Mouse (Mus musculus): ENCODE measurements around the gene Vwce. TPM values are rescaled to one million over a fixed set of nuclear protein-coding genes. Genes with fewer than 3 reads are reported as not detected.

The Vwce gene
- polyA plus RNA-seq, 1 experiment from 2014 or later: 1.3 TPM

GRCm38 (mm10) chr19:10657742-10658141 is 23.7 kb downstream of the Vwce start:
- H3K27me3 ChIP-seq: no peaks in the 10 kb centered on the region
- H3K9me3 ChIP-seq: no peaks in the 10 kb centered on the region
- no peak overlapping the region for H3K4me2 ChIP-seq
- no peak overlapping the region for H3K27ac ChIP-seq (replicated peaks)
- no peak overlapping the region for H3K4me3 ChIP-seq
- ATAC-seq (ENCODE audit: low FRiP score, low read depth): no peak
- WGBS: 89% methylated on average over 5 of the region's 5 CpGs
- no peak overlapping the region for H3K9ac ChIP-seq
- no peaks in the 10 kb centered on the region for H3K4me1 ChIP-seq (replicated peaks)
- H3K36me3 ChIP-seq: no peaks in the 10 kb centered on the region

DNA sequence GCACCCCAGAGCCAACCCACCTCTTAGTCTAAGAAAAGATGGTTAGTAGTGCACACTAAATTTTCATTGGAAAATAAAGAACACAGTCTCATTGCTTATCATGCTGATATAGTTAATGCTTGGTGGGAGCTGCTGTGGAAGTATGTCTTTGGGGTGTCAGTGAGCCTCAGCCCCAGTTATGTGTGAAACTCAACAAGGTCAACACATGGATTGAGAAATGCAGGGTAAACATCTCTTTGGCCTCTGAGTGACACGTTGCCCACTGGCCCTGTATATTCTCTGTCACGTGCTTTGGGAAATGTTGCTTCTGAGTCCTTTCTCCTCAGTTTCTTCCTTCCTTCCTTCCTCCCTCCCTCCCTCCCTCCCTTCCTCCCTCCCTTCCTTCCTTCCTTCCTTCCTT is 24.4 kb downstream of the Vwce start:
- no peak overlapping the region for H3K9ac ChIP-seq
- no peaks in the 10 kb centered on the region for H3K9me3 ChIP-seq
- no peaks in the 10 kb centered on the region for H3K4me1 ChIP-seq (replicated peaks)
- H3K4me2 ChIP-seq: no peak overlapping the region
- no peaks in the 10 kb centered on the region for H3K36me3 ChIP-seq
- H3K4me3 ChIP-seq: no peak overlapping the region
- H3K27me3 ChIP-seq: no peaks in the 10 kb centered on the region
- ATAC-seq (ENCODE audit: low FRiP score, low read depth): no peak
- H3K27ac ChIP-seq (replicated peaks): no peak overlapping the region
- WGBS: 80% methylated on average over 2 of the region's 2 CpGs

DNA sequence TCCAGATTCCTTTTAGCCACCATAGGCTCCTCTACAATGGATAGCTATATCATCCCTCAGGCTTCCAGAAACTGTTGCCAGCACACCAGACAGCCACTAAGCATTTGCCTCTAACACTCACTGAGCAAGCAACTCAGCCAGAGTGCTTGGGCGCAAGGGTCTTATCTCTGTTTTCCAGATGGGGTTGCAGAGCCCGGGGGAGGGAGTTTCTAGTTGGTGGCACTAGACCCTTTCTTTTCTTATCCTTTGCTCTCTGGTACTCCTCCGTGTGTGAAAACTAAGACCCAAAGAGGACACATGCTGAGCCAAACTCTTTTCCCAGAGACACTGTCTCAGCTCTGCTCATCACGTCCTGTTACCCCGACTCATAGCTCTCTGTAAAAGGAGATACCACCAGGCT is 27.4 kb downstream of the Vwce start:
- 77% methylated on average over 5 of the region's 5 CpGs for WGBS
- no peak overlapping the region for H3K27ac ChIP-seq (replicated peaks)
- no peak overlapping the region for H3K9ac ChIP-seq
- H3K4me1 ChIP-seq (replicated peaks): no peaks in the 10 kb centered on the region
- H3K9me3 ChIP-seq: no peaks in the 10 kb centered on the region
- no peaks in the 10 kb centered on the region for H3K36me3 ChIP-seq
- no peak for ATAC-seq (ENCODE audit: low FRiP score, low read depth)
- no peaks in the 10 kb centered on the region for H3K27me3 ChIP-seq
- H3K4me3 ChIP-seq: no peak overlapping the region
- no peak overlapping the region for H3K4me2 ChIP-seq

GRCm38 (mm10) chr19:10661919-10662318 is 27.9 kb downstream of the Vwce start:
- H3K27ac ChIP-seq (replicated peaks): no peak overlapping the region
- H3K36me3 ChIP-seq: no peaks in the 10 kb centered on the region
- H3K9me3 ChIP-seq: no peaks in the 10 kb centered on the region
- no peak overlapping the region for H3K9ac ChIP-seq
- no peak for ATAC-seq (ENCODE audit: low FRiP score, low read depth)
- no peaks in the 10 kb centered on the region for H3K27me3 ChIP-seq
- H3K4me3 ChIP-seq: no peak overlapping the region
- H3K4me2 ChIP-seq: no peak overlapping the region
- 93% methylated on average over 2 of the region's 2 CpGs for WGBS
- H3K4me1 ChIP-seq (replicated peaks): no peaks in the 10 kb centered on the region

- no peaks in the 10 kb centered on the region for H3K27me3 ChIP-seq
- 78% methylated on average over 3 of the region's 3 CpGs for WGBS
- no peak for ATAC-seq (ENCODE audit: low FRiP score, low read depth)
These were observed 28.7 kb downstream of the Vwce start for GRCm38 (mm10) chr19:10662665-10663064.

DNA sequence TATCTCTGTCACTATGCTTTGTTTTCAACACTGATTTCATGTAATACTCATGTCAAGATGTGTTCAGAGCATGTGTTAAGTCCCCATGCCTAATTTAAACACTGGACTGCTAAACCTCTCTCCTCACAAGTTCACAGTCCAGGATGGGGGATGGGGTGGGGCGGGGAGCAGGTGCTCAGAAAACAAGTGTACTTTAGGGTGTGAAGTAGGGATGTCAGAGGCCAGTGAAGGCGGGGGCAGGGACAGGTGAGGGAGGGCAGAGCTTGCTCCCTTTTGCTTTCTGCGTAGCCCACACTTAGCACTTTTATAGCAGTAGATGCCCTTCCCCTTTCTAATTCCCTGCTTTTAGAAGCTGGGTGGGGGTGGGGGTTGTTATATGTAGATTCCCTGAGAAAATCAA is 31.1 kb downstream of the Vwce start:
- no peaks in the 10 kb centered on the region for H3K9me3 ChIP-seq
- H3K4me1 ChIP-seq (replicated peaks): no peaks in the 10 kb centered on the region
- 67% methylated on average over 3 of the region's 3 CpGs for WGBS
- no peaks in the 10 kb centered on the region for H3K27me3 ChIP-seq
- no peak for ATAC-seq (ENCODE audit: low FRiP score, low read depth)
- no peak overlapping the region for H3K4me2 ChIP-seq
- H3K36me3 ChIP-seq: no peaks in the 10 kb centered on the region
- H3K4me3 ChIP-seq: no peak overlapping the region
- no peak overlapping the region for H3K9ac ChIP-seq
- no peak overlapping the region for H3K27ac ChIP-seq (replicated peaks)

More at GRCm38 (mm10) chr19:10662665-10663064, 28.7 kb downstream of the Vwce start:
- no peak overlapping the region for H3K27ac ChIP-seq (replicated peaks)
- H3K9ac ChIP-seq: no peak overlapping the region
- H3K4me3 ChIP-seq: no peak overlapping the region
- no peaks in the 10 kb centered on the region for H3K9me3 ChIP-seq
- H3K4me1 ChIP-seq (replicated peaks): no peaks in the 10 kb centered on the region
- no peak overlapping the region for H3K4me2 ChIP-seq
- H3K36me3 ChIP-seq: no peaks in the 10 kb centered on the region

- peak; percentile 84 for ATAC-seq (ENCODE audit: low FRiP score, low read depth)
- WGBS: 15% methylated on average over 2 of the region's 2 CpGs
- H3K4me3 ChIP-seq: no peak overlapping the region
- no peak overlapping the region for H3K9ac ChIP-seq
- H3K9me3 ChIP-seq: no peaks in the 10 kb centered on the region
- no peak overlapping the region for H3K27ac ChIP-seq (replicated peaks)
- H3K36me3 ChIP-seq: no peaks in the 10 kb centered on the region
- no peak overlapping the region for H3K4me2 ChIP-seq
- H3K27me3 ChIP-seq: no peaks in the 10 kb centered on the region
- H3K4me1 ChIP-seq (replicated peaks): no peaks in the 10 kb centered on the region
These were observed 31.5 kb downstream of the Vwce start for GRCm38 (mm10) chr19:10665499-10665898.

DNA sequence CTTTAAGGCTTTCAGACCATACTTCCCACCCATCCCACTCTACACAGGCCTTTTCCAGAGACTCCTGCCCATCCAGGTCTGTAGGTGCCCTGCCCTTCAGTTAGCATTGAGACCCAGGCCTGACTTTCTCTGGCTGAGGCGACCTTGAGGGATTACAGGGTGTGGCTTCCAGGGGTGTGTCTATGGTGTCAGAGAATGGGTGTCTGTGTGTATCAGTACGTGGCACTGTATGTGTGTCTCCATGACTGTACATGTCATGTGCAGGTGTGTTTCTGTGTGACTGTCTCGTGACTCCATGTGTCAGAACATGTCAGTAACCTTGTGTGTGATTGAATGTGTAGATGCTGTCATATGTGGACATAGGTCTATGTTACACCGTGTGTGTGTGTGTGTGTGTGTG is 37.3 kb downstream of the Vwce start:
- no peaks in the 10 kb centered on the region for H3K27me3 ChIP-seq
- H3K9me3 ChIP-seq: no peaks in the 10 kb centered on the region
- no peak overlapping the region for H3K4me3 ChIP-seq
- H3K4me2 ChIP-seq: no peak overlapping the region
- H3K4me1 ChIP-seq (replicated peaks): no peaks in the 10 kb centered on the region
- no peak for ATAC-seq (ENCODE audit: low FRiP score, low read depth)
- 94% methylated on average over 4 of the region's 4 CpGs for whole genome bisulfite sequencing
- no peaks in the 10 kb centered on the region for H3K36me3 ChIP-seq
- no peak overlapping the region for H3K27ac ChIP-seq (replicated peaks)
- no peak overlapping the region for H3K9ac ChIP-seq

GRCm38 (mm10) chr19:10671854-10672417 is 37.9 kb downstream of the Vwce start:
- Histone ChIP-seq H3K36me3 (no peaks in the 10 kb centered on the region), H3K9me3 (no peaks in the 10 kb centered on the region), H3K4me1 (replicated peaks) (no peaks in the 10 kb centered on the region), H3K4me3 (no peak overlapping the region), H3K4me2 (no peak overlapping the region), H3K27ac (replicated peaks) (no peak overlapping the region), H3K27me3 (no peaks in the 10 kb centered on the region), H3K9ac (no peak overlapping the region)
- no peak for ATAC-seq (ENCODE audit: low FRiP score, low read depth)
- 64% methylated on average over 9 of the region's 9 CpGs for WGBS

GRCm38 (mm10) chr19:10673275-10673674 is 39.3 kb downstream of the Vwce start:
- WGBS: 36% methylated on average over 1 of the region's 1 CpGs
- ATAC-seq (ENCODE audit: low FRiP score, low read depth): no peak

DNA sequence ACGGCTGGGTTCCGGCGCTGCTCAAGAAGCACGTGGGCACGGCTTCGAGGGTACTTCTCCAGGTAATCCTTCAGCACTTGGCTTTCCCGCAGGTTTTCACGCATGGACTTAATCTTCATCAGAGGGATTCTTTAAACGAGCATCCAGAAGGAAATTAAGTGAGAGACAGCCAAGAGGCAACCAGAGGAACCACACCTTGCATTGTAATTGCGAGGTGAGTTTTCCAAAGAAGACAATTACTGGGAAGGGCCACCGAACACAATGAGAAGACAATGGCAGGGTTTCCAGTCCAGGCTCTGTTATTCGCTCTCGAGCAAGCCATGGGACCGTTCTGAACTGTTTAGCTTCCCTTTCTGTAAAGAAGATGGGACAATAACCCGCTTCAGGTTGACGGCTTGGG is 42.6 kb downstream of the Vwce start:
- H3K27me3 ChIP-seq: no peaks in the 10 kb centered on the region
- no peak overlapping the region for H3K4me3 ChIP-seq
- no peak overlapping the region for H3K27ac ChIP-seq (replicated peaks)
- no peaks in the 10 kb centered on the region for H3K9me3 ChIP-seq
- ATAC-seq (ENCODE audit: low FRiP score, low read depth): no peak
- no peak overlapping the region for H3K4me2 ChIP-seq
- H3K36me3 ChIP-seq: no peaks in the 10 kb centered on the region
- H3K9ac ChIP-seq: no peak overlapping the region
- H3K4me1 ChIP-seq (replicated peaks): no peaks in the 10 kb centered on the region; the same call in 1 of the 2 replicates
- 85% methylated on average over 16 of the region's 16 CpGs for WGBS

More at GRCm38 (mm10) chr19:10673275-10673674, 39.3 kb downstream of the Vwce start:
- H3K9me3 ChIP-seq: no peaks in the 10 kb centered on the region
- no peak overlapping the region for H3K4me2 ChIP-seq
- H3K27me3 ChIP-seq: no peaks in the 10 kb centered on the region
- no peak overlapping the region for H3K27ac ChIP-seq (replicated peaks)
- no peak overlapping the region for H3K9ac ChIP-seq
- no peaks in the 10 kb centered on the region for H3K4me1 ChIP-seq (replicated peaks)
- no peak overlapping the region for H3K4me3 ChIP-seq
- H3K36me3 ChIP-seq: no peaks in the 10 kb centered on the region

GRCm38 (mm10) chr19:10677915-10678771 is 44.1 kb downstream of the Vwce start, which contains the start of gene Pga5:
Gene Pga5, minus strand, starts transcription at chr19:10678071.
- H3K9me3 ChIP-seq: no peaks in the 10 kb centered on the region
- H3K4me1 ChIP-seq (replicated peaks): no peaks in the 10 kb centered on the region; the same call in 1 of the 2 replicates
- no peak within 1 kb of the TSS for H3K9ac ChIP-seq
- WGBS: 46% methylated on average over 6 of the region's 6 CpGs
- no peaks in the 10 kb centered on the region for H3K36me3 ChIP-seq
- 0 out of 2 replicates have a peak, but pooled peaks cover 4% of the 10 kb centered on the region for H3K27me3 ChIP-seq
- ATAC-seq (ENCODE audit: low FRiP score, low read depth): peak; percentile 69
- no peak within 1 kb of the TSS for H3K4me3 ChIP-seq
- no peak within 1 kb of the TSS for H3K27ac ChIP-seq (replicated peaks)
- no peak within 1 kb of the TSS for H3K4me2 ChIP-seq

Measured in hindbrain, embryonic 15.5 days (tissue).